Mouse (Mus musculus) hindbrain, embryonic 15.5 days (tissue): ENCODE data around the gene Eras. TPM values are rescaled to one million over a fixed set of nuclear protein-coding genes. Genes with fewer than 3 reads are reported as not detected.

Source experiments
- ATAC-seq: fragments of 200-750 bp; cut with Nextera tagmentation; 2 replicates; pipeline ENCODE4 v1.8.0; 2017; ENCODE audit warnings: low read depth, moderate number of reproducible peaks, moderate TSS enrichment; ENCODE audit not compliant: low FRiP score
- H3K27ac ChIP-seq: fragments of 300-500 bp; sonication (generic); replicated peaks from 2 replicates; pipeline ENCODE4 v1.5.1; 2015; ENCODE audit warnings: mild to moderate bottlenecking, inconsistent platforms
- H3K27me3 ChIP-seq: fragments of 300-500 bp; sonication (generic); 2 replicates; pipeline ENCODE4 v1.6.1; 2015; ENCODE audit warnings: control low read depth, inconsistent platforms
- H3K36me3 ChIP-seq: fragments of 300-500 bp; sonication (generic); 2 replicates; pipeline ENCODE4 v1.6.1; 2015; ENCODE audit warnings: control low read depth, inconsistent platforms
- H3K4me1 ChIP-seq: fragments of 300-500 bp; sonication (generic); replicated peaks from 2 replicates; pipeline ENCODE4 v1.6.1; 2015; ENCODE audit warnings: control low read depth, inconsistent platforms
- H3K4me2 ChIP-seq: fragments of 300-500 bp; sonication (generic); 2 replicates; pipeline ENCODE4 v1.6.1; 2015; ENCODE audit warnings: moderate library complexity, mild to moderate bottlenecking, inconsistent platforms
- H3K4me3 ChIP-seq: fragments of 300-500 bp; sonication (generic); 2 replicates; pipeline ENCODE4 v1.5.1; 2015; ENCODE audit warnings: mild to moderate bottlenecking, inconsistent platforms
- H3K9ac ChIP-seq: fragments of 300-500 bp; sonication (generic); 2 replicates; pipeline ENCODE4 v1.6.1; 2015; ENCODE audit warnings: inconsistent platforms
- H3K9me3 ChIP-seq: fragments of 300-500 bp; sonication (generic); 2 replicates; pipeline ENCODE4 v1.6.1; 2016; ENCODE audit warnings: control low read depth, inconsistent platforms
- WGBS: fragments of 180-500 bp; shearing (Covaris S2); methylation state at CpG from one replicate; pipeline ENCODE4 v1.1.7; 2015; 5-methylcytosine and 5-hydroxymethylcytosine counted together
- polyA plus RNA-seq: library from polyadenylated mRNA; unstranded; fragments of >200 nt; fragmentation: Nextera tagmentation; extraction: Ambion mirVana; gene quantifications from 2 replicates; pipeline ENCODE4 v1.2.1, GENCODE M21; 2015

Gene Eras
- 0.14 TPM in 1 of 2 replicates, not detected in the other for polyA plus RNA-seq

- H3K4me2 ChIP-seq: no peak within 1 kb of the TSS
- no peaks in the 10 kb centered on the region for H3K27me3 ChIP-seq
- H3K36me3 ChIP-seq: peaks cover 10% of the 10 kb centered on the region
- no peak within 1 kb of the TSS for H3K9ac ChIP-seq
- H3K4me1 ChIP-seq: 0 out of 2 replicates have a peak, but pooled peaks cover under 1% of the 10 kb centered on the region
- 0 out of 2 replicates have a peak, but pooled peaks have one; percentile 44 for ATAC-seq
- H3K27ac ChIP-seq: no peak within 1 kb of the TSS
- H3K9me3 ChIP-seq: no peaks in the 10 kb centered on the region
- H3K4me3 ChIP-seq: no peak within 1 kb of the TSS
- 23% methylated on average over 19 of the region's 19 CpGs for WGBS
Observed at GRCm38 (mm10) chrX:7928270-7928790, at the start of gene Eras. Eras (minus strand) TSS chrX:7928607.

- no peaks in the 10 kb centered on the region for H3K4me1 ChIP-seq
- H3K9me3 ChIP-seq: no peaks in the 10 kb centered on the region
- no peak within 1 kb of the TSS for H3K4me2 ChIP-seq
- H3K9ac ChIP-seq: no peak within 1 kb of the TSS
- no peaks in the 10 kb centered on the region for H3K27me3 ChIP-seq
- WGBS: 95% methylated on average over 11 of the region's 11 CpGs
- H3K4me3 ChIP-seq: no peak within 1 kb of the TSS
- no peak within 1 kb of the TSS for H3K27ac ChIP-seq
- no peak for ATAC-seq
- H3K36me3 ChIP-seq: no peaks in the 10 kb centered on the region
Observed at GRCm38 (mm10) chrX:7977892-7978291, 49.5 kb upstream of the Eras start, which contains the start of gene Gata1. Gata1 (minus strand) TSS chrX:7978071.

GRCm38 (mm10) chrX:7971292-7971691, 42.9 kb upstream of the Eras start:
- H3K4me3 ChIP-seq: no peak overlapping the region
- no peaks in the 10 kb centered on the region for H3K36me3 ChIP-seq
- H3K4me2 ChIP-seq: no peak overlapping the region
- no peaks in the 10 kb centered on the region for H3K4me1 ChIP-seq
- no peak overlapping the region for H3K27ac ChIP-seq
- ATAC-seq: no peak
- no peaks in the 10 kb centered on the region for H3K27me3 ChIP-seq
- H3K9me3 ChIP-seq: no peaks in the 10 kb centered on the region
- H3K9ac ChIP-seq: no peak overlapping the region
- WGBS: 74% methylated on average over 4 of the region's 4 CpGs

GRCm38 (mm10) chrX:7968899-7969298, 40.5 kb upstream of the Eras start:
- Histone ChIP-seq H3K4me3 (no peak overlapping the region), H3K36me3 (no peaks in the 10 kb centered on the region), H3K9me3 (no peaks in the 10 kb centered on the region), H3K27me3 (no peaks in the 10 kb centered on the region), H3K4me1 (no peaks in the 10 kb centered on the region), H3K27ac (no peak overlapping the region), H3K9ac (no peak overlapping the region), H3K4me2 (no peak overlapping the region)
- ATAC-seq: no peak
- 95% methylated on average over 3 of the region's 3 CpGs for WGBS

- ATAC-seq: no peak
- WGBS: 85% methylated on average over 8 of the region's 8 CpGs
- no peaks in the 10 kb centered on the region for H3K36me3 ChIP-seq
- H3K27ac ChIP-seq: no peak overlapping the region
- no peak overlapping the region for H3K9ac ChIP-seq
- no peaks in the 10 kb centered on the region for H3K27me3 ChIP-seq
- H3K4me1 ChIP-seq: no peaks in the 10 kb centered on the region
- no peaks in the 10 kb centered on the region for H3K9me3 ChIP-seq
- no peak overlapping the region for H3K4me3 ChIP-seq
- H3K4me2 ChIP-seq: no peak overlapping the region
Observed at GRCm38 (mm10) chrX:7968226-7968625, 39.8 kb upstream of the Eras start.

GRCm38 (mm10) chrX:7967596-7968201, 39.3 kb upstream of the Eras start:
- no peak for ATAC-seq
- no peaks in the 10 kb centered on the region for H3K9me3 ChIP-seq
- H3K9ac ChIP-seq: no peak overlapping the region
- H3K4me3 ChIP-seq: no peak overlapping the region
- H3K27me3 ChIP-seq: no peaks in the 10 kb centered on the region
- H3K36me3 ChIP-seq: no peaks in the 10 kb centered on the region
- 80% methylated on average over 7 of the region's 9 CpGs for WGBS
- no peak overlapping the region for H3K4me2 ChIP-seq
- H3K27ac ChIP-seq: no peak overlapping the region
- no peaks in the 10 kb centered on the region for H3K4me1 ChIP-seq

GRCm38 (mm10) chrX:7966161-7966560, 37.8 kb upstream of the Eras start:
- ATAC-seq: no peak
- H3K4me2 ChIP-seq: no peak overlapping the region

GRCm38 (mm10) chrX:7963829-7964626, 35.6 kb upstream of the Eras start:
- Histone ChIP-seq H3K4me3 (no peak overlapping the region), H3K4me2 (no peak overlapping the region), H3K4me1 (no peaks in the 10 kb centered on the region), H3K27ac (no peak overlapping the region), H3K27me3 (no peaks in the 10 kb centered on the region), H3K9me3 (no peaks in the 10 kb centered on the region), H3K9ac (no peak overlapping the region), H3K36me3 (no peaks in the 10 kb centered on the region)
- WGBS: 81% methylated on average over 7 of the region's 7 CpGs
- ATAC-seq: no peak

More at GRCm38 (mm10) chrX:7966161-7966560, 37.8 kb upstream of the Eras start:
- Histone ChIP-seq H3K27me3 (no peaks in the 10 kb centered on the region), H3K36me3 (no peaks in the 10 kb centered on the region), H3K4me1 (no peaks in the 10 kb centered on the region), H3K4me3 (no peak overlapping the region), H3K9ac (no peak overlapping the region), H3K27ac (no peak overlapping the region), H3K9me3 (no peaks in the 10 kb centered on the region)
- 77% methylated on average over 4 of the region's 4 CpGs for WGBS

GRCm38 (mm10) chrX:7958868-7959267, 30.5 kb upstream of the Eras start:
- WGBS: 90% methylated on average over 9 of the region's 9 CpGs
- Histone ChIP-seq H3K4me1 (no peaks in the 10 kb centered on the region), H3K36me3 (no peaks in the 10 kb centered on the region), H3K9ac (no peak overlapping the region), H3K27me3 (no peaks in the 10 kb centered on the region), H3K27ac (no peak overlapping the region), H3K9me3 (no peaks in the 10 kb centered on the region), H3K4me3 (no peak overlapping the region), H3K4me2 (no peak overlapping the region)
- ATAC-seq: no peak

GRCm38 (mm10) chrX:7950091-7950490, 21.7 kb upstream of the Eras start:
- no peak for ATAC-seq
- no peak overlapping the region for H3K4me3 ChIP-seq
- no peak overlapping the region for H3K9ac ChIP-seq
- no peaks in the 10 kb centered on the region for H3K9me3 ChIP-seq
- H3K27me3 ChIP-seq: no peaks in the 10 kb centered on the region
- no peaks in the 10 kb centered on the region for H3K36me3 ChIP-seq
- no peak overlapping the region for H3K4me2 ChIP-seq
- WGBS: 94% methylated on average over 7 of the region's 7 CpGs
- no peaks in the 10 kb centered on the region for H3K4me1 ChIP-seq
- H3K27ac ChIP-seq: no peak overlapping the region

- Histone ChIP-seq H3K9me3 (no peaks in the 10 kb centered on the region), H3K27ac (peak overlapping the region; percentile 76), H3K4me3 (peak overlapping the region; percentile 50), H3K36me3 (no peaks in the 10 kb centered on the region), H3K4me2 (peak overlapping the region; percentile 54), H3K27me3 (no peaks in the 10 kb centered on the region), H3K4me1 (no peaks in the 10 kb centered on the region), H3K9ac (peak overlapping the region; percentile 36; the same call in 1 of the 2 replicates)
- WGBS: 16% methylated on average over 38 of the region's 38 CpGs
- peak; percentile 99 for ATAC-seq
Observed at GRCm38 (mm10) chrX:7947900-7948492, 19.6 kb upstream of the Eras start.
